Mouse (Mus musculus): ENCODE data around the gene Mettl9. TPM values are rescaled to one million over a fixed set of nuclear protein-coding genes. Genes with fewer than 3 reads are reported as not detected.

The Mettl9 gene
- total and polyA plus RNA-seq, 3 experiments: 33.4 to 80.4 (median 73.3) TPM

- DNase-seq (ENCODE audit: low read depth, low spot score): peak; percentile 80
- Histone ChIP-seq H3K79me2 (ENCODE audit: control insufficient read depth, insufficient read depth, low read length, poor library complexity) (no peaks in the 10 kb centered on the region), H3K4me3 (ENCODE audit: control insufficient read depth in 1 of 2, insufficient read depth in 1 of 2, low read depth in 2 of 2, low read length in 2 of 2) (no peak overlapping the region), H3K36me3 (ENCODE audit: control insufficient read depth in 1 of 2, insufficient read depth in 2 of 2, low read length in 2 of 2) (no peaks in the 10 kb centered on the region), H3K4me1 (ENCODE audit: control insufficient read depth in 1 of 2, insufficient read depth in 2 of 2, low read length in 2 of 2) (0 out of 4 replicates have a peak, but pooled peaks cover 0 to 3% of the 10 kb centered on the region in 2 experiments), H3K27ac (ENCODE audit: control insufficient read depth, low read depth, low read length) (no peak overlapping the region), H3K9me3 (replicated peaks; ENCODE audit: insufficient read depth, low read length) (no peaks in the 10 kb centered on the region), H3K9ac (ENCODE audit: control insufficient read depth, low read depth, low read length, poor library complexity, severe bottlenecking) (peak overlapping the region; percentile 37; the same call in 1 of the 2 replicates), H3K27me3 (ENCODE audit: control insufficient read depth in 1 of 2, insufficient read depth in 2 of 2, low read length in 2 of 2) (0 out of 4 replicates have a peak, but pooled peaks cover 0 to 1% of the 10 kb centered on the region in 2 experiments)
- peak; percentile 65 to 93 (median 85) for TF ChIP-seq CTCF (IDR thresholded peaks at IDR 0.05 in 2 of 3, conservative IDR thresholded peaks at IDR 0.05 in 1 of 3; ENCODE audit: control insufficient read depth in 1 of 3, insufficient read depth in 1 of 3, low read depth in 2 of 3, low read length in 3 of 3, poor library complexity in 1 of 3, severe bottlenecking in 1 of 3)
- no peak for TF ChIP-seq EP300 (IDR thresholded peaks at IDR 0.05; ENCODE audit: low read depth in 1 of 2, low read length in 2 of 2)
- no peak for TF ChIP-seq MYC (IDR thresholded peaks at IDR 0.05; ENCODE audit: low read depth, low read length)
- peak; percentile 96 for TF ChIP-seq RAD21 (IDR thresholded peaks at IDR 0.05; ENCODE audit: low read depth, low read length)
- TF ChIP-seq SIN3A (IDR thresholded peaks at IDR 0.05; ENCODE audit: low read length): peak; percentile 36; the same call in 1 of the 2 replicates
- TF ChIP-seq SMC3 (IDR thresholded peaks at IDR 0.05; ENCODE audit: low read depth, low read length): peak; percentile 92
- peak; percentile 87 for TF ChIP-seq ZC3H11A (IDR thresholded peaks at IDR 0.05; ENCODE audit: low read depth, low read length)
Measured at GRCm38 (mm10) chr7:121120143-121120818, 86.0 kb downstream of the Mettl9 start.

Other genes with a start within 250 kb of the Mettl9 start
- not detected in 2 replicates for gene Gm5737, start 222.1 kb upstream of the Mettl9 start, total RNA-seq (2012; rRNA removed)
- not detected for gene Gm5737, start 222.1 kb upstream of the Mettl9 start, polyA plus RNA-seq (2012; ENCODE audit: insufficient read depth in 1 of 2, insufficient read length in 2 of 2, low read depth in 1 of 2, low replicate concordance in 2 of 2, missing spikeins in 1 of 2)
- 56.1 and 69.2 TPM in 2 replicates for gene Eef2k, start 191.6 kb upstream of the Mettl9 start, total RNA-seq (2012; rRNA removed)
- 10 to 100 TPM in 1 of 2 experiments, not detected in 1; 56.2 TPM for gene Eef2k, start 191.6 kb upstream of the Mettl9 start, polyA plus RNA-seq (2012; ENCODE audit: insufficient read depth in 1 of 2, insufficient read length in 2 of 2, low read depth in 1 of 2, low replicate concordance in 2 of 2, missing spikeins in 1 of 2)
- 39.1 and 39.4 TPM in 2 replicates for gene Polr3e, start 116.7 kb upstream of the Mettl9 start, total RNA-seq (2012; rRNA removed)
- 10 to 100 TPM in 1 of 2 experiments, not detected in 1; 50.1 TPM for gene Polr3e, start 116.7 kb upstream of the Mettl9 start, polyA plus RNA-seq (2012; ENCODE audit: insufficient read depth in 1 of 2, insufficient read length in 2 of 2, low read depth in 1 of 2, low replicate concordance in 2 of 2, missing spikeins in 1 of 2)
- 12.9 and 15.8 TPM in 2 replicates for gene Cdr2, start 52.1 kb upstream of the Mettl9 start, total RNA-seq (2012; rRNA removed)
- gene Cdr2, start 52.1 kb upstream of the Mettl9 start, polyA plus RNA-seq (2012; ENCODE audit: insufficient read depth in 1 of 2, insufficient read length in 2 of 2, low read depth in 1 of 2, low replicate concordance in 2 of 2, missing spikeins in 1 of 2): 10 to 100 TPM in 1 of 2 experiments, not detected in 1; 17.4 TPM
- not detected in 2 replicates for gene Mfsd13b, start 51.9 kb upstream of the Mettl9 start, total RNA-seq (2012; rRNA removed)
- gene Mfsd13b, start 51.9 kb upstream of the Mettl9 start, polyA plus RNA-seq (2012; ENCODE audit: insufficient read depth in 1 of 2, insufficient read length in 2 of 2, low read depth in 1 of 2, low replicate concordance in 2 of 2, missing spikeins in 1 of 2): under 1 TPM in 1 of 2 experiments, not detected in 1; 0.17 TPM
- 0.08 and 0.10 TPM in 2 replicates for gene Igsf6, start 40.1 kb downstream of the Mettl9 start, total RNA-seq (2012; rRNA removed)
- gene Igsf6, start 40.1 kb downstream of the Mettl9 start, polyA plus RNA-seq (2012; ENCODE audit: insufficient read depth in 1 of 2, insufficient read length in 2 of 2, low read depth in 1 of 2, low replicate concordance in 2 of 2, missing spikeins in 1 of 2): under 1 TPM in 1 of 2 experiments, not detected in 1; 0.42 TPM
- 0.13 and 0.23 TPM in 2 replicates for gene Otoa, start 47.2 kb downstream of the Mettl9 start, total RNA-seq (2012; rRNA removed)
- under 1 TPM in 1 of 2 experiments, not detected in 1; 0.04 TPM for gene Otoa, start 47.2 kb downstream of the Mettl9 start, polyA plus RNA-seq (2012; ENCODE audit: insufficient read depth in 1 of 2, insufficient read length in 2 of 2, low read depth in 1 of 2, low replicate concordance in 2 of 2, missing spikeins in 1 of 2)

Measured in MEL (cell line).